Mouse (Mus musculus): ENCODE data around the gene Sox18. TPM values are rescaled to one million over a fixed set of nuclear protein-coding genes. Genes with fewer than 3 reads are reported as not detected.

Sox18 gene
- polyA plus RNA-seq, 1 experiment from 2014 or later: 30.5 TPM

GRCm38 (mm10) chr2:181677755-181678098, 6.3 kb upstream of the Sox18 start:
- DNase-seq (ENCODE audit: low spot score): no peak
- Histone ChIP-seq H3K4me2 (ENCODE audit: low read length) (no peak overlapping the region), H3K9ac (ENCODE audit: low read length) (no peak overlapping the region), H3K27me3 (replicated peaks; ENCODE audit: control insufficient read depth, insufficient read depth, low read length) (peaks cover 12% of the 10 kb centered on the region), H3K4me1 (replicated peaks; ENCODE audit: control insufficient read depth, insufficient read depth, low read length) (peaks cover 11% of the 10 kb centered on the region; the same call in 1 of the 2 replicates), H3K36me3 (ENCODE audit: control insufficient read depth, insufficient read depth, low read length) (no peaks in the 10 kb centered on the region), H3K4me3 (ENCODE audit: low read depth, low read length) (no peak overlapping the region), H3K9me3 (ENCODE audit: control insufficient read depth, low read length) (no peaks in the 10 kb centered on the region), H3K27ac (ENCODE audit: low read depth) (no peak overlapping the region)
- WGBS: 42% methylated on average over 3 of the region's 3 CpGs
- ATAC-seq (replicated peaks; ENCODE audit: low FRiP score, low TSS enrichment, low read depth): no peak

DNA sequence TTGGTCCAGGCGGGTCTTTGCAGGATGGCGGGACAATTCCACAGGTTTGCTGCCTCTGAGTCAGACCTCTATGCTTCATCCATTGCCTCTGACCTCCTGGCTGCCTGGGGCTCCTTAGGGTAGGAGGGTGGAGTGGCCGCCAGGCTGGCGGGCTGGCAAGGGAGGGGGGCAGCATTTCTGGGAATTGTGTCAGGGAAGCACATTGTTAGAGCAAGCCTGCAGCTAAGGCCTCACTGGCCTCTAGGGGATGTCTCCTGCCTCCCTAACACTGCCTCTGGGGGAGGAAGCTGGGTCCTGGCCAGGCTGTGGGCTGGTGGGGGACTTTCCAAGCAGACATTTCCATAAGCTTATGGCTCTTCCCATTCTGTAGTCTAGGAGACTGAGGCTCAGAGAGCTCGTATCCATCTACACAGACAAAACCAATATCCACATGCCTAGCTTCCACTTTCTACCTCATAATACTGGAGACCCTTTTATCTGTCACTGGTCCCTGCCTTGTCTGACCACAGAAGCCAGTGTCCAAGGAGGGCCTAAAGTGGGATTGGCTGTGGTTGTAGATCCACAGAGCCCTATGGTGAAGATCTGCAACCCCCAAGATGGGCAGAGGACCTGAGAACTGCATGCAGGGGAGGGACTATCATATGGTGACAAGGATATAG, 5.8 kb upstream of the Sox18 start:
- no peak overlapping the region for H3K4me3 ChIP-seq (ENCODE audit: low read depth, low read length)
- WGBS: 74% methylated on average over 5 of the region's 5 CpGs
- H3K36me3 ChIP-seq (ENCODE audit: control insufficient read depth, insufficient read depth, low read length): no peaks in the 10 kb centered on the region
- no peak for ATAC-seq (replicated peaks; ENCODE audit: low FRiP score, low TSS enrichment, low read depth)
- H3K4me1 ChIP-seq (replicated peaks; ENCODE audit: control insufficient read depth, insufficient read depth, low read length): peaks cover 11% of the 10 kb centered on the region; the same call in 1 of the 2 replicates
- no peak for DNase-seq (ENCODE audit: low spot score)
- H3K27ac ChIP-seq (ENCODE audit: low read depth): no peak overlapping the region
- peaks cover 17% of the 10 kb centered on the region for H3K27me3 ChIP-seq (replicated peaks; ENCODE audit: control insufficient read depth, insufficient read depth, low read length)
- H3K9ac ChIP-seq (ENCODE audit: low read length): no peak overlapping the region
- no peak overlapping the region for H3K4me2 ChIP-seq (ENCODE audit: low read length)
- H3K9me3 ChIP-seq (ENCODE audit: control insufficient read depth, low read length): no peaks in the 10 kb centered on the region

DNA sequence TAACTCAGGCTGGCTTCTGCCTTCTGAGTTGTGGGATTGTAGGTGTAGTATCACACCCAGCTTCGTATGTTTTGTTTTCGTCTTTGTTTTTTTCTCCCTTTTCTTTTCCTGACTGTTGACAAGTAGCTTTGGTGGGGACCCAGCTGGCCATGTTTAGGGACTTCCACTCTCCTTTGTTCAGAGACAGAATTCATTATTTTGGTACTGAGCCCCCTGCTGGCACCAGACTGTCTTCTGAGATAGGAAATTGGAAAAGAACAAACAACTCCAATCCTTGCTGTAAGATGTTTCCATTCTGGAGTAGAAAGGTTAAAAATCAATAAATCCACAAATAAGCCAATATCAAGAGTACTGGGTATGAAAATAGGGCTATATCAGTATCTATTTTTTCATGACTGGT, 5.0 kb upstream of the Sox18 start:
- Histone ChIP-seq H3K4me3 (ENCODE audit: low read depth, low read length) (no peak overlapping the region), H3K27ac (ENCODE audit: low read depth) (no peak overlapping the region), H3K36me3 (ENCODE audit: control insufficient read depth, insufficient read depth, low read length) (no peaks in the 10 kb centered on the region), H3K4me1 (replicated peaks; ENCODE audit: control insufficient read depth, insufficient read depth, low read length) (peaks cover 11% of the 10 kb centered on the region; the same call in 1 of the 2 replicates), H3K9ac (ENCODE audit: low read length) (no peak overlapping the region), H3K27me3 (replicated peaks; ENCODE audit: control insufficient read depth, insufficient read depth, low read length) (peaks cover 25% of the 10 kb centered on the region), H3K4me2 (ENCODE audit: low read length) (no peak overlapping the region), H3K9me3 (ENCODE audit: control insufficient read depth, low read length) (no peaks in the 10 kb centered on the region)
- WGBS: 70% methylated on average over 2 of the region's 2 CpGs
- no peak for DNase-seq (ENCODE audit: low spot score)
- ATAC-seq (replicated peaks; ENCODE audit: low FRiP score, low TSS enrichment, low read depth): no peak

GRCm38 (mm10) chr2:181675454-181675853, 4.0 kb upstream of the Sox18 start:
- 3% methylated on average over 14 of the region's 14 CpGs for WGBS
- H3K9ac ChIP-seq (ENCODE audit: low read length): no peak overlapping the region
- DNase-seq (ENCODE audit: low spot score) (no peak), ATAC-seq (replicated peaks; ENCODE audit: low FRiP score, low TSS enrichment, low read depth) (no peak)
- H3K27ac ChIP-seq (ENCODE audit: low read depth): no peak overlapping the region
- peaks cover 35% of the 10 kb centered on the region for H3K27me3 ChIP-seq (replicated peaks; ENCODE audit: control insufficient read depth, insufficient read depth, low read length)
- no peak overlapping the region for H3K4me3 ChIP-seq (ENCODE audit: low read depth, low read length)
- no peaks in the 10 kb centered on the region for H3K36me3 ChIP-seq (ENCODE audit: control insufficient read depth, insufficient read depth, low read length)
- H3K4me2 ChIP-seq (ENCODE audit: low read length): peak overlapping the region; percentile 43
- peaks cover 5% of the 10 kb centered on the region; the same call in 1 of the 2 replicates for H3K4me1 ChIP-seq (replicated peaks; ENCODE audit: control insufficient read depth, insufficient read depth, low read length)
- no peaks in the 10 kb centered on the region for H3K9me3 ChIP-seq (ENCODE audit: control insufficient read depth, low read length)

GRCm38 (mm10) chr2:181674934-181675333, 3.5 kb upstream of the Sox18 start:
- ATAC-seq (replicated peaks; ENCODE audit: low FRiP score, low TSS enrichment, low read depth) (no peak), DNase-seq (ENCODE audit: low spot score) (no peak)
- Histone ChIP-seq H3K4me1 (replicated peaks; ENCODE audit: control insufficient read depth, insufficient read depth, low read length) (peaks cover 5% of the 10 kb centered on the region; the same call in 1 of the 2 replicates), H3K36me3 (ENCODE audit: control insufficient read depth, insufficient read depth, low read length) (no peaks in the 10 kb centered on the region), H3K9me3 (ENCODE audit: control insufficient read depth, low read length) (no peaks in the 10 kb centered on the region), H3K27ac (ENCODE audit: low read depth) (no peak overlapping the region), H3K4me2 (ENCODE audit: low read length) (no peak overlapping the region), H3K27me3 (replicated peaks; ENCODE audit: control insufficient read depth, insufficient read depth, low read length) (peaks cover 40% of the 10 kb centered on the region), H3K9ac (ENCODE audit: low read length) (no peak overlapping the region), H3K4me3 (ENCODE audit: low read depth, low read length) (no peak overlapping the region)
- 81% methylated on average over 4 of the region's 4 CpGs for WGBS

DNA sequence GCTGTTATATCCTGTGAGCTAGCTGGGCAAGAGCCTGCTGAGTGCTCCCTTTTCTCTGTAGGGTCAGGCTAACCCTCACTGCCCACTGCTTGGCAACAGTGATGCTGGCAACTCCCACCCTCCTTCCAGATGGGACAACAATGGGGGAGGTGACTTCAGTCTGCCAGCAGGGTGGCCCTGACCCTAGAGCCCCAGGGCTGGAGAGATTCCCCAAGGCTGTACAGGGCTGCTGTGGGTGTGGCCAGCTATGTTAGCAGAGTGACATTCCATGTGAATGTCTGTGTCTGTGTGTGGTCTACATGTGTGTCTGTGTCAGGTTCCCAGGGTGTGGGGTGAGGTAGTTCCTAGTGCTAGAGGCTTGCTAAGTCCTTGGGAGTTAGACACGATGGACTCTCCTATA, 2.1 kb upstream of the Sox18 start:
- H3K36me3 ChIP-seq (ENCODE audit: control insufficient read depth, insufficient read depth, low read length): no peaks in the 10 kb centered on the region
- ATAC-seq (replicated peaks; ENCODE audit: low FRiP score, low TSS enrichment, low read depth) (no peak), DNase-seq (ENCODE audit: low spot score) (no peak)
- no peaks in the 10 kb centered on the region for H3K9me3 ChIP-seq (ENCODE audit: control insufficient read depth, low read length)
- peaks cover 55% of the 10 kb centered on the region for H3K27me3 ChIP-seq (replicated peaks; ENCODE audit: control insufficient read depth, insufficient read depth, low read length)
- no peak overlapping the region for H3K27ac ChIP-seq (ENCODE audit: low read depth)
- WGBS: 43% methylated on average over 1 of the region's 1 CpGs
- H3K9ac ChIP-seq (ENCODE audit: low read length): no peak overlapping the region
- no peak overlapping the region for H3K4me3 ChIP-seq (ENCODE audit: low read depth, low read length)
- peaks cover 5% of the 10 kb centered on the region; the same call in 1 of the 2 replicates for H3K4me1 ChIP-seq (replicated peaks; ENCODE audit: control insufficient read depth, insufficient read depth, low read length)
- no peak overlapping the region for H3K4me2 ChIP-seq (ENCODE audit: low read length)

GRCm38 (mm10) chr2:181671984-181672383, 544 bp upstream of the Sox18 start:
- WGBS: 30% methylated on average over 7 of the region's 7 CpGs
- H3K4me3 ChIP-seq (ENCODE audit: low read depth, low read length): 0 out of 2 replicates have a peak overlapping the region, but pooled peaks have one; percentile 47
- peak overlapping the region; percentile 68 for H3K4me2 ChIP-seq (ENCODE audit: low read length)

DNA sequence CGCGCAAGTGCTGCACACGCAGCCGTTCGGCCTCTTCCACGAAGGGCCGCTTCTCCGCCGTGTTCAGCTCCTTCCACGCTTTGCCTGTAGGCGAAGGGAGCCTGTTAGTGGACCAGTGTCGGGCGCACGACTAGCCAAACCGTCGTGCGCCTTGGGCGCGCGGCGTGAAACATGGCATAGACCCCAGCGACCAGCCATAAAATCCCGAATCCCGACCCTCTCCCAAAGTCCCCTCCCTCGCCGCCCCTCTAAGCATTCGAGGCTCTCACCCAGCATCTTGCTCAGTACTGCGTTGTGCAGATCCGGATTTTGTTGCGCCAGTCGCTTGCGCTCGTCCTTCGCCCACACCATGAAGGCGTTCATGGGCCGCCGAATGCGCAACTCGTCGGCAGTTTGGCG, 528 bp downstream of the Sox18 start:
- WGBS: 1% methylated on average over 41 of the region's 41 CpGs
- H3K9ac ChIP-seq (ENCODE audit: low read length): peak overlapping the region; percentile 38; the same call in 1 of the 2 replicates
- no peaks in the 10 kb centered on the region for H3K9me3 ChIP-seq (ENCODE audit: control insufficient read depth, low read length)
- peak overlapping the region; percentile 68 for H3K4me2 ChIP-seq (ENCODE audit: low read length)
- DNase-seq (ENCODE audit: low spot score): peak; percentile 67
- no peak for ATAC-seq (replicated peaks; ENCODE audit: low FRiP score, low TSS enrichment, low read depth)
- no peaks in the 10 kb centered on the region for H3K36me3 ChIP-seq (ENCODE audit: control insufficient read depth, insufficient read depth, low read length)
- peaks cover 64% of the 10 kb centered on the region for H3K27me3 ChIP-seq (replicated peaks; ENCODE audit: control insufficient read depth, insufficient read depth, low read length)
- H3K27ac ChIP-seq (ENCODE audit: low read depth): no peak overlapping the region
- H3K4me3 ChIP-seq (ENCODE audit: low read depth, low read length): peak overlapping the region; percentile 47
- H3K4me1 ChIP-seq (replicated peaks; ENCODE audit: control insufficient read depth, insufficient read depth, low read length): peaks cover 5% of the 10 kb centered on the region; the same call in 1 of the 2 replicates

More at GRCm38 (mm10) chr2:181671984-181672383, 544 bp upstream of the Sox18 start:
- Histone ChIP-seq H3K27ac (ENCODE audit: low read depth) (no peak overlapping the region), H3K9me3 (ENCODE audit: control insufficient read depth, low read length) (no peaks in the 10 kb centered on the region), H3K9ac (ENCODE audit: low read length) (no peak overlapping the region), H3K36me3 (ENCODE audit: control insufficient read depth, insufficient read depth, low read length) (no peaks in the 10 kb centered on the region), H3K27me3 (replicated peaks; ENCODE audit: control insufficient read depth, insufficient read depth, low read length) (peaks cover 64% of the 10 kb centered on the region), H3K4me1 (replicated peaks; ENCODE audit: control insufficient read depth, insufficient read depth, low read length) (peaks cover 5% of the 10 kb centered on the region; the same call in 1 of the 2 replicates)
- DNase-seq (ENCODE audit: low spot score) (no peak), ATAC-seq (replicated peaks; ENCODE audit: low FRiP score, low TSS enrichment, low read depth) (no peak)

All from intestine, embryonic 14.5 days (tissue).